Mouse (Mus musculus): ENCODE results near the gene Brix1.

Gene Brix1

GRCm38 (mm10) chr15:10486365-10486839, 655 bp upstream of the Brix1 start:
- Histone ChIP-seq H3K36me3 (ENCODE audit: control insufficient read depth, insufficient read depth, low read length, poor library complexity, severe bottlenecking) (peaks cover 6% of the 10 kb centered on the region), H3K27me3 (ENCODE audit: control insufficient read depth, insufficient read depth, low read length, poor library complexity, severe bottlenecking) (no peaks in the 10 kb centered on the region)
- no peak for DNase-seq (ENCODE audit: low read depth, low spot score)

DNA sequence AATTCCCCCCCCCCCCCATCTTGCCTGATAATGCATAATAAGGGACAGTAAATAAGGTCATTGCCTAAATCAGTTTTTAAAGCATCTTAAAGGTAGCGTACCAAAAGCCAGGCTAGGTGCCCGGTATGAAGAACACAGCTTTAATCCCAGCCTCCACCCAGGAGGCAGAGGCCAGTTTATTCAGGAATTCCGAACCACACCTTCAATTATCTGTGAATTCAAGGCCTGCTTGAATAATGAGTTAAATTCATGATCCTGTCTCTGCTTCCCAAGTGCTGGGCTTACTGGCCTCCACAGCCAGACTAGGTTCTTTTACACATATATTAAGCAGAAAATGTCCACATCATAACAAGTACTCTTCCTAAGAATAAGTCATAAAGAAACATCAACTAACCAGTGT, 14.8 kb downstream of the Brix1 start:
- Histone ChIP-seq H3K36me3 (ENCODE audit: control insufficient read depth, insufficient read depth, low read length, poor library complexity, severe bottlenecking) (peaks cover 4% of the 10 kb centered on the region), H3K27me3 (ENCODE audit: control insufficient read depth, insufficient read depth, low read length, poor library complexity, severe bottlenecking) (no peaks in the 10 kb centered on the region)
- DNase-seq (ENCODE audit: low read depth, low spot score), result no peak

- DNase-seq (ENCODE audit: low read depth, low spot score), result peak; percentile 86
- no peaks in the 10 kb centered on the region for H3K27me3 ChIP-seq (ENCODE audit: control insufficient read depth, insufficient read depth, low read length, poor library complexity, severe bottlenecking)
- H3K36me3 ChIP-seq (ENCODE audit: control insufficient read depth, insufficient read depth, low read length, poor library complexity, severe bottlenecking), result no peaks in the 10 kb centered on the region
These were observed 15.5 kb downstream of the Brix1 start, which contains the start of gene Dnajc21 for GRCm38 (mm10) chr15:10470151-10470831. Gene Dnajc21, minus strand, starts transcription at chr15:10470516.

DNA sequence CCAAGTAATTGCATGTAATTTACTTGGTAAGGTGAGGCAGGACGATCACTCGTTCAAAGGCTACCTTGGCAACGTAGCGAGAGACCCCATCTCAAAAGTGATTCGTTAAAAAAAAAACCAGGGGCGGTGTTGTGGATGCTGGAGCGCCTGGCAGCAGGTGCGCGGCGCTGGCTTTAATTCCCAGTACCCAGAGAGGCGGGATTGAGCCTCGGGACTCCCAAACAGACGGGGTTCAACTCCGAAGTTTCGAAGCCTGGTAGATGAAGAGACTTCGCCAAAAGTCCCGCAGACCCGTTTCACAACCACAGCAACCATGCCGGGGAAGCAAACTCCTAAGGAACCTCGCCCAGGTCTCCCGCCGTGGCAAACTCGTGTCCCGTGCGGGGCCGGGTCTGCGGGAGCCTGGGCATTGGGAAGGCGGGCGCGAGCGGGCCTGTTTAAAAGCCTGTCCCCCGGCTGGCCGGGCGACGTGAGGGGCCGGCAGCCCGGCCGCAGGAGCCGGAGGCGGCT, 16.1 kb downstream of the Brix1 start:
- Histone ChIP-seq H3K36me3 (ENCODE audit: control insufficient read depth, insufficient read depth, low read length, poor library complexity, severe bottlenecking) (no peaks in the 10 kb centered on the region), H3K27me3 (ENCODE audit: control insufficient read depth, insufficient read depth, low read length, poor library complexity, severe bottlenecking) (no peaks in the 10 kb centered on the region)
- DNase-seq (ENCODE audit: low read depth, low spot score), result peak; percentile 8

GRCm38 (mm10) chr15:10468761-10469160, 17.0 kb downstream of the Brix1 start:
- no peaks in the 10 kb centered on the region for H3K36me3 ChIP-seq (ENCODE audit: control insufficient read depth, insufficient read depth, low read length, poor library complexity, severe bottlenecking)
- no peak for DNase-seq (ENCODE audit: low read depth, low spot score)
- no peaks in the 10 kb centered on the region for H3K27me3 ChIP-seq (ENCODE audit: control insufficient read depth, insufficient read depth, low read length, poor library complexity, severe bottlenecking)

GRCm38 (mm10) chr15:10464678-10465077, 21.1 kb downstream of the Brix1 start:
- no peak for DNase-seq (ENCODE audit: low read depth, low spot score)
- Histone ChIP-seq H3K27me3 (ENCODE audit: control insufficient read depth, insufficient read depth, low read length, poor library complexity, severe bottlenecking) (no peaks in the 10 kb centered on the region), H3K36me3 (ENCODE audit: control insufficient read depth, insufficient read depth, low read length, poor library complexity, severe bottlenecking) (no peaks in the 10 kb centered on the region)

DNA sequence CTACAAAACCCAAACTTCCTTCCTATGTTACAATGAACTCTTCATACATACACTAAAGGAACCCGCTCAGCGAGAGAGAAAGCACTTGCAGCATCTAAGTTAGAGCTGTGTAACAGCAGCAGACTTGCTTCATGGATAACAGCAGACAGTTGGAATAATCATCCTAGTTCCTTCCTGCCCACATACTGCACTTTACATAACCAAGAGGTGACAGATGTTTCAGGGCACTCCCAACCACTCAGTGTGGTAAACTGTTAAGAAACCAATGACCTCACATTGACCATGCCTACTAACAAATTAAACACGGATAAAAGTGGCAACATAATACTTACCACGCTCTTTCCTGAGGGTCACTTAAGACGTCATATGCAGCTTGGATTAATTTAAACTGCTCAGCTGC, 22.2 kb downstream of the Brix1 start:
- no peak for DNase-seq (ENCODE audit: low read depth, low spot score)
- no peaks in the 10 kb centered on the region for H3K27me3 ChIP-seq (ENCODE audit: control insufficient read depth, insufficient read depth, low read length, poor library complexity, severe bottlenecking)
- H3K36me3 ChIP-seq (ENCODE audit: control insufficient read depth, insufficient read depth, low read length, poor library complexity, severe bottlenecking), result no peaks in the 10 kb centered on the region

GRCm38 (mm10) chr15:10460986-10461385, 24.8 kb downstream of the Brix1 start:
- no peak for DNase-seq (ENCODE audit: low read depth, low spot score)
- Histone ChIP-seq H3K36me3 (ENCODE audit: control insufficient read depth, insufficient read depth, low read length, poor library complexity, severe bottlenecking) (0 out of 2 replicates have a peak, but pooled peaks cover 2% of the 10 kb centered on the region), H3K27me3 (ENCODE audit: control insufficient read depth, insufficient read depth, low read length, poor library complexity, severe bottlenecking) (no peaks in the 10 kb centered on the region)

- peaks cover 14% of the 10 kb centered on the region for H3K36me3 ChIP-seq (ENCODE audit: control insufficient read depth, insufficient read depth, low read length, poor library complexity, severe bottlenecking)
- DNase-seq (ENCODE audit: low read depth, low spot score), result no peak
- no peaks in the 10 kb centered on the region for H3K27me3 ChIP-seq (ENCODE audit: control insufficient read depth, insufficient read depth, low read length, poor library complexity, severe bottlenecking)
These were observed 38.6 kb downstream of the Brix1 start for GRCm38 (mm10) chr15:10447102-10447501.

DNA sequence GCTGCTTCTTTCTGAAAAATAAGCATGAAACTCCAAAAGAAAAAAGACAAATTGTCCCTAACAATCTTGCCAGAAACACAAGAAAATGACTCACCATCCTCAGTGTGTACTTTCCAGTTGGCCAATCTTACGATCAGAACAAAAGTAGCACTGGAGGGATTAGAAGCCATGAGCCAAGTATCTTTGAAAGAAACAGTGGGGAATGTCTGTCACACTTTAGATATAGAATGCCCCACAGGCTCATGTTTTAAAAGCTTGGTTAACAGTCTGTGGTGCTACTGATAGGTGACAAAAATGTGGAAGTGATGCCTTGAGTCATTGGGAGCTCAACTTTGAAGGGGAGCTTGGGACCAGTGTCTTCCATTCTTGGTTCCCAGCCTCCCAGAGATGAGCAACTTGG, 43.5 kb downstream of the Brix1 start:
- no peak for DNase-seq (ENCODE audit: low read depth, low spot score)
- H3K27me3 ChIP-seq (ENCODE audit: control insufficient read depth, insufficient read depth, low read length, poor library complexity, severe bottlenecking), result no peaks in the 10 kb centered on the region
- peaks cover 4% of the 10 kb centered on the region; the same call in 1 of the 2 replicates for H3K36me3 ChIP-seq (ENCODE audit: control insufficient read depth, insufficient read depth, low read length, poor library complexity, severe bottlenecking)

- H3K36me3 ChIP-seq (ENCODE audit: control insufficient read depth, insufficient read depth, low read length, poor library complexity, severe bottlenecking), result peaks cover 4% of the 10 kb centered on the region; the same call in 1 of the 2 replicates
- no peak for DNase-seq (ENCODE audit: low read depth, low spot score)
These were observed 44.3 kb downstream of the Brix1 start for GRCm38 (mm10) chr15:10441493-10441892.

GRCm38 (mm10) chr15:10439963-10440362, 45.8 kb downstream of the Brix1 start:
- DNase-seq (ENCODE audit: low read depth, low spot score), result peak; percentile 5
- H3K36me3 ChIP-seq (ENCODE audit: control insufficient read depth, insufficient read depth, low read length, poor library complexity, severe bottlenecking), result peaks cover 4% of the 10 kb centered on the region; the same call in 1 of the 2 replicates
- H3K27me3 ChIP-seq (ENCODE audit: control insufficient read depth, insufficient read depth, low read length, poor library complexity, severe bottlenecking), result no peaks in the 10 kb centered on the region

More at GRCm38 (mm10) chr15:10441493-10441892, 44.3 kb downstream of the Brix1 start:
- no peaks in the 10 kb centered on the region for H3K27me3 ChIP-seq (ENCODE audit: control insufficient read depth, insufficient read depth, low read length, poor library complexity, severe bottlenecking)

DNA sequence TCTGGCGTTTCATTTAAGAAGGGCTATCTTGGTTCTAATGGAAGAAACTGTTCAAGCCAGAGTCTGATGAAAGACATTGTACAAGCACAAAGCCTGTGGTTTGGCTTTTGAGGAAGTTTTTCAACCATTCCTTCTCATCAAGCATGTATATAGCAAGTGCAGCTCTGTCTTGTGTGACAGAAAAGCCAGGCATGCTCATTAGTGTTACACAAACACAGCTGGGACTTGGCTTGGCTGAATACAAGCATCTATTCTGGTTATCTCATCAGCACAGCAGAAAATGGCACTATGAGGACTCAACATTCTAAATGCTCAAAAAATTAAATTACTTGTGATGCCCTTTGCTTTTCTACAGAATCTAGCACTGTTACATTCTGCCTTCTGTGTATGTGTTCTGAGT, 48.9 kb downstream of the Brix1 start:
- no peak for DNase-seq (ENCODE audit: low read depth, low spot score)

DNA sequence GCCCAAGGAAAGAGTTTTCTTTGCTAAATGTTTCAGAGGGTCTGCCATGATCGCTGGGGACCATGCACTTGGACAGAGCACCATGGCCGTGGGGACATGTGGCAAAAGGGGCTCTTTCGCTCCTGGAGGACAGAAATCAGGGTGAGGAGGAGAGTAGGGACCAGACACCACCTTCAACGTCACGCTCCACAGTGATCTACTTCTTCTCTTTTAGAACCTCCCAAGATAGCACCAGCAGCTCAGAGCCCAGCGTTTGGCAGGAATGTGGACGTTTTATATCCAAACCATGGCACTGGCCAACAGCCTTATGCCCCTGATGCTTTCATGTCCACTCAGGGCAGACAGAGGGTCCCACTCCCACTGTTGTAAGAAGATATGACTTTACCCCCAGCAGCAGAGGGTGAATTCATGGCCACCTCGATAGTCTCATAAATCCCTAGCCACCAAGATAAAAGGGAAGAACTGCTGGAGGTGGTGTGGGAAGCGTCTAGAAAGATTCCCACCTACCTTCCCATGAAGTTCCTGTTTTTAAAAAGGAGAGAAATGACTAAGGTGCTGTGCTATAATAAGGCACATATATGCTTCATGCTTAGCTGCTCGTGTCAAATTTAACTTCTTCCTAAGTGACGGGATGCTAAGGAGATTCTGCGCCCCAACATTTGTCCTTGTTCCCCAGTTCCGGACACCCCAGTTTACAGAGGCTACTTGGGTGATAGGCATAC, 59.0 kb downstream of the Brix1 start:
- no peak for DNase-seq (ENCODE audit: low read depth, low spot score)
- H3K36me3 ChIP-seq (ENCODE audit: control insufficient read depth, insufficient read depth, low read length, poor library complexity, severe bottlenecking), result no peaks in the 10 kb centered on the region
- H3K27me3 ChIP-seq (ENCODE audit: control insufficient read depth, insufficient read depth, low read length, poor library complexity, severe bottlenecking), result no peaks in the 10 kb centered on the region

More for the DNA sequence above, 48.9 kb downstream of the Brix1 start:
- no peaks in the 10 kb centered on the region for H3K27me3 ChIP-seq (ENCODE audit: control insufficient read depth, insufficient read depth, low read length, poor library complexity, severe bottlenecking)
- no peaks in the 10 kb centered on the region for H3K36me3 ChIP-seq (ENCODE audit: control insufficient read depth, insufficient read depth, low read length, poor library complexity, severe bottlenecking)

GRCm38 (mm10) chr15:10426124-10426523, 59.6 kb downstream of the Brix1 start:
- Histone ChIP-seq H3K27me3 (ENCODE audit: control insufficient read depth, insufficient read depth, low read length, poor library complexity, severe bottlenecking) (no peaks in the 10 kb centered on the region), H3K36me3 (ENCODE audit: control insufficient read depth, insufficient read depth, low read length, poor library complexity, severe bottlenecking) (no peaks in the 10 kb centered on the region)
- no peak for DNase-seq (ENCODE audit: low read depth, low spot score)
